Mouse (Mus musculus) ES-E14 (cell line): ENCODE data around the gene Timm17a. TPM values are rescaled to one million over a fixed set of nuclear protein-coding genes. Genes with fewer than 3 reads are reported as not detected.
A peak's percentile ranks its signal among the peaks of the same experiment; 100 is the strongest.

Source experiments
- DNase-seq: peaks from one replicate; pipeline ENCODE4 v3.0.0-alpha.2; 2013; ENCODE audit warnings: low read depth, low spot score
- H3K27ac ChIP-seq: 2 replicates; pipeline ENCODE4 v1.5.1; 2012; ENCODE audit warnings: low read depth, mild to moderate bottlenecking, low read length, moderate library complexity, mixed read lengths; ENCODE audit not compliant: poor library complexity, insufficient read depth, severe bottlenecking
- H3K36me3 ChIP-seq: 2 replicates; pipeline ENCODE4 v1.6.1; 2012; ENCODE audit warnings: mild to moderate bottlenecking, low read length, moderate library complexity, mixed read lengths; ENCODE audit not compliant: control insufficient read depth, poor library complexity, insufficient read depth, severe bottlenecking
- H3K4me1 ChIP-seq, 2 experiments: fragments of 150-350 bp in 1 of 2; sonication (generic) in 1 of 2; 2 replicates each; pipeline ENCODE4 v1.6.1; 2012; ENCODE audit warnings: low read length in 2 of 2, mild to moderate bottlenecking in 1 of 2, mixed read lengths in 1 of 2; ENCODE audit not compliant: control insufficient read depth in 2 of 2, insufficient read depth in 2 of 2, poor library complexity in 1 of 2
- H3K4me3 ChIP-seq, 2 experiments: fragments of 150-350 bp in 1 of 2; sonication (generic) in 1 of 2; 2 replicates each; pipeline ENCODE4 v1.5.1; 2012; ENCODE audit warnings: low read length in 2 of 2, low read depth in 1 of 2, mild to moderate bottlenecking in 1 of 2, mixed read lengths in 1 of 2; ENCODE audit not compliant: insufficient read depth in 1 of 2, poor library complexity in 1 of 2, severe bottlenecking in 1 of 2
- H3K9ac ChIP-seq: 2 replicates; pipeline ENCODE4 v1.6.1; 2012; ENCODE audit warnings: low read depth, mild to moderate bottlenecking, low read length, mixed read lengths; ENCODE audit not compliant: poor library complexity, insufficient read depth, severe bottlenecking
- H3K9me3 ChIP-seq: fragments of 150-350 bp; sonication (generic); 2 replicates; pipeline ENCODE4 v1.6.1; 2012; ENCODE audit warnings: low read depth, mild to moderate bottlenecking, low read length; ENCODE audit not compliant: control insufficient read depth, insufficient read depth
- CHD2 ChIP-seq: IDR thresholded peaks from 2 replicates; pipeline ENCODE4 v1.6.1; 2014; ENCODE audit warnings: mild to moderate bottlenecking, low read depth, low read length, inconsistent platforms
- HCFC1 ChIP-seq: IDR thresholded peaks from 2 replicates; pipeline ENCODE4 v1.6.1; 2012; ENCODE audit warnings: low read length, inconsistent platforms, borderline replicate concordance; ENCODE audit not compliant: insufficient read depth
- MAFK ChIP-seq: IDR thresholded peaks from 2 replicates; pipeline ENCODE4 v1.6.1; 2014; ENCODE audit warnings: mild to moderate bottlenecking, low read depth, low read length, inconsistent platforms; ENCODE audit not compliant: insufficient read depth
- ZC3H11A ChIP-seq: IDR thresholded peaks from 2 replicates; pipeline ENCODE4 v1.6.1; 2012; ENCODE audit warnings: low read depth, mild to moderate bottlenecking, inconsistent platforms, low read length, borderline replicate concordance
- ZNF384 ChIP-seq: IDR thresholded peaks from 2 replicates; pipeline ENCODE4 v1.6.1; 2012; ENCODE audit warnings: low read depth, low read length, inconsistent platforms
- in situ Hi-C, 2 experiments: fragments of 600-800 bp; cut with MboI; formaldehyde crosslinking; loops; one replicate each; pipeline ENCODE4 v1.15.1; 2025; ENCODE audit warnings: low sequenced_read_pairs in 2 of 2, inconsistent platforms in 1 of 2; ENCODE audit not compliant: unreplicated experiment in 2 of 2
- total RNA-seq: library from RNA; depleted of rRNA; stranded (reverse); fragments of 300-350 nt; gene quantifications from 2 replicates; pipeline ENCODE4 v1.2.3, GENCODE M21; 2012; rRNA removed

Timm17a gene
- total RNA-seq, 1 experiment = 187 TPM

DNA sequence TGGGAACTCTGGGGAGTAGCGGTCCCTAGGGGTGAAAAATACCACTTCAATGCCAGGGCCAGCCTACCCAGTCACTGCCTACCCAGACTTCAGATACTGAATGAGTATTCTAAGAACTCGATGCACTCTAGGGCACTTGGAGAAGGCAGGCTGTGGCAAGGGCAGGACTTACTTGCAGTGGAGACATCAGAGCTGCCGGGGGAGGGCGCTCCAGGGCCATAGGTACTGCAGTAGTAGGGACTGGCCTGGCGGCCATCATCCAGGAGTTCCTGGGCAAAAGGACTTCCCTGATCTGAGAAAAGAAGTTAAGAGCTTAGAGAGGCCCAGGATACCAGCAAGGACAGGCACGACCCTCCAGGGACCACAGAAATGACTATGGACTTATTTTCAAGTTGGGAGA lies 57.3 kb downstream of the Timm17a start:
- no peak for DNase-seq
- no peaks in the 10 kb centered on the region for H3K9me3 ChIP-seq
- no peak overlapping the region for H3K27ac ChIP-seq
- H3K9ac ChIP-seq = no peak overlapping the region
- in situ Hi-C loops = loop anchor here in 1 of 2 experiments (5.0 kb wide), 1 partner anchor 84 kb away; no protein-coding TSS in a partner anchor
- H3K36me3 ChIP-seq = peaks cover 35% of the 10 kb centered on the region
- H3K4me3 ChIP-seq = peak overlapping the region in 1 of 2 experiments; percentile 24; a peak in 2 of 4 replicates
- peaks cover 0 to 21% of the 10 kb centered on the region in 2 experiments; a peak in 2 of 4 replicates for H3K4me1 ChIP-seq
- TF ChIP-seq ZC3H11A (no peak), MAFK (no peak), ZNF384 (no peak), HCFC1 (no peak), CHD2 (no peak)

DNA sequence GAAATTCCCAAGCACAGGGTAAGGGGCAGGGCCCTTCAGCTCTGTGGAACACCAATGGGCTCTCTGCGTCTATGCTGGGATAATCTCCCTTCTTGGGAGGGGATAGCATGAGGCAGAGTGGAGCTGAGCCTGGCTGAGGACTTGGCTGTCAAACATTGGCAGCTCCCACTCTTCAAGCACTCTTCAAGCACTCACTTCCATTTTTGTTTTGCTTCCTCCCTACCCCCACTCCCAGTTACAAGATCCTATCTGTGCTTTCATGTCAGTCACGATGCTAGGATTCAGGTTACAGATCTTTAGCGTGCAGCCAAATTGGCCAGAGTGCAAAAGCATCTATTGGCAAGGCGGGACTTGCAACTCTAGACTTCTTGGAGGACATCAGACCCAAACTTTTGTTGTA lies 60.7 kb downstream of the Timm17a start:
- no peak for DNase-seq
- Histone ChIP-seq H3K4me1 (peaks cover 4 to 28% of the 10 kb centered on the region in 2 experiments), H3K4me3 (no peak overlapping the region), H3K27ac (peak overlapping the region; percentile 22; the same call in 1 of the 2 replicates), H3K9ac (no peak overlapping the region), H3K36me3 (peaks cover 35% of the 10 kb centered on the region), H3K9me3 (no peaks in the 10 kb centered on the region)
- TF ChIP-seq MAFK = no peak
- no peak for TF ChIP-seq HCFC1
- no peak for TF ChIP-seq ZNF384
- TF ChIP-seq ZC3H11A = no peak
- TF ChIP-seq CHD2 = no peak
- in situ Hi-C loops = no loop called here

DNA sequence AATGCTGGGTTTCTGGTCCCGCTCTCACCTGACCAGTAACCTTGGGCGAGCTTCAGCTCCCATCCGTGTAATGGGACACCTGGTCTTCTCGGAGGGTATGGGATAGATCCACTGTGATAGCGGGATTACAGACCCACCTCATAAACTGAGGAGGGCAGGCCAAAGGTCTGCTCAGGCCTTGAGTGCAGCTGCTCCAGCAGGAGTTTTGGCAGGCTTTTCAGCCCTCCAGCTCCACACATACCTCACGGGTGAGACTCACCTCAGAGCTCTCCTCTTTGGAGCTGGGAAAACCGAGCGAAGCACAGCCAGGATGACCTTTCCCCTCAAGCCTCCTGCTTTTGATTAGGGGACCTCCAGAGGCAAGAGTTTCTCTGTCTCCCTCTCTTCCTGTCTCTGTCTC lies 62.2 kb downstream of the Timm17a start:
- Histone ChIP-seq H3K4me1 (peaks cover 4 to 28% of the 10 kb centered on the region in 2 experiments), H3K9me3 (no peaks in the 10 kb centered on the region), H3K4me3 (no peak overlapping the region), H3K9ac (peak overlapping the region; percentile 4; the same call in 1 of the 2 replicates), H3K36me3 (peaks cover 28% of the 10 kb centered on the region), H3K27ac (peak overlapping the region; percentile 63; the same call in 1 of the 2 replicates)
- no peak for DNase-seq
- in situ Hi-C loops = no loop called here
- TF ChIP-seq MAFK (no peak), HCFC1 (no peak), ZNF384 (no peak), ZC3H11A (no peak), CHD2 (no peak)

DNA sequence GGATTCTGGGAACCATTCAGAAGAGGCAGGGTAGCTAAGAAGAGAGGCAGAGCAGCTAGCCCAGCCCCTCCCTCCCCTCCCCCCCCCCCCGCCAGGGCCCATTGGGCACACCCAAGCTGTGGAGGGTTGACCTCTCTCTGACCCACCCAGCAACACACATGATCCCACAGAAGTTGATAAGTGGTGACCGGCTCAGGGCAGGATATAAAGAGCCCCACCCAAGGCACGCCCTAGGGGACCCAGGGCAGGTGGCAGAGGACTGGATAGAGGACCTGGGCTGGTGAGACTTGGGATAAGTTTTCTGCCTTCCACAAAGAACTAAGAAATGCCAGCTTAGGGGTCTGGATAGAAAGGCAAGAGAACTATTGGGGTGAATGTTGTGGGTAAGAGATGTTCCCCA lies 62.9 kb downstream of the Timm17a start:
- Histone ChIP-seq H3K9ac (no peak overlapping the region), H3K27ac (peak overlapping the region; percentile 63; the same call in 1 of the 2 replicates), H3K4me1 (peaks cover 4 to 28% of the 10 kb centered on the region in 2 experiments), H3K4me3 (no peak overlapping the region), H3K36me3 (peaks cover 21% of the 10 kb centered on the region), H3K9me3 (no peaks in the 10 kb centered on the region)
- TF ChIP-seq MAFK (no peak), ZC3H11A (no peak), CHD2 (no peak)
- no peak for DNase-seq
- in situ Hi-C loops = no loop called here

DNA sequence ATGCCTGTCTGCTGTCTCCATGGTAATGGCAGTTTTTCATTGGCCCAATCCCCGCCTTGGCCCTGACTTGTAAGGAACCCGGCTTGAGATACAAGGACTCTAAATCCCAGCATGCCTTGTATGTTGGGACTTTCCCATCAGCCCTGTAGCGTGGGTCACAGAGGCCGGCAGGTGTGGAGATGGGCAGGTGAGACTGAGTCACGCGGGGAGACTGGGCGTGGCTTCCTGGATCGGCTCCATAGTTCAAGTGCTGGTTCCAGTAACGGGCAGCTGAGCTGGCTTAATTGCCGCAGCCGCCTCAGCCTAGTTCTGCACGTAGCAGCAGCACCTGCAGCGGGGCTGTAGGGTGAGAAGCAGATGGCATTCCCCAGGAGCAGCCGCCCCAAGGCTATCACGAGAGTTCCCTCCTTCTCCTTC lies 65.1 kb downstream of the Timm17a start:
- peak overlapping the region; percentile 42 to 49 for H3K4me3 ChIP-seq
- H3K9ac ChIP-seq = peak overlapping the region; percentile 40; the same call in 1 of the 2 replicates
- no peak for TF ChIP-seq MAFK
- peak; percentile 84 for TF ChIP-seq HCFC1
- TF ChIP-seq ZC3H11A = no peak
- in situ Hi-C loops = no loop called here
- no peaks in the 10 kb centered on the region for H3K36me3 ChIP-seq
- H3K27ac ChIP-seq = no peak overlapping the region
- H3K4me1 ChIP-seq = peaks cover 4 to 22% of the 10 kb centered on the region in 2 experiments
- no peaks in the 10 kb centered on the region for H3K9me3 ChIP-seq
- DNase-seq = peak; percentile 69

Other genes starting within 250 kb of the Timm17a start
- 1.7 TPM in 2 replicates for gene Lgr6, start 208.5 kb downstream of the Timm17a start, total RNA-seq
- 1.1 and 2.3 TPM in 2 replicates for gene Ptpn7, start 181.1 kb downstream of the Timm17a start, total RNA-seq
- gene Arl8a, start 167.0 kb downstream of the Timm17a start, total RNA-seq = 17.5 and 19.3 TPM in 2 replicates
- 0.26 TPM in 1 of 2 replicates, not detected in the other for gene Gpr37l1, start 146.1 kb downstream of the Timm17a start, total RNA-seq
- 9.4 and 13.4 TPM in 2 replicates for gene Elf3, start 55.2 kb downstream of the Timm17a start, total RNA-seq
- 19.1 and 21.8 TPM in 2 replicates for gene Rnpep, start 29.7 kb downstream of the Timm17a start, total RNA-seq
- 1.6 and 2.6 TPM in 2 replicates for gene Lmod1, start 11.0 kb upstream of the Timm17a start, total RNA-seq
- 9.5 and 15.7 TPM in 2 replicates for gene Shisa4, start 61.5 kb upstream of the Timm17a start, total RNA-seq
- 71.1 and 86.8 TPM in 2 replicates for gene Ipo9, start 116.7 kb upstream of the Timm17a start, total RNA-seq